Comparison of ENCODE assay signal across 20 mouse cellular contexts in genomic region chr3:25673408-25673807, GRCm38 (mm10).
DNase-seq lines count a peak whose midpoint lies in the region; ATAC-seq and TF ChIP-seq lines count a peak whose summit lies in the region.
"Had no signal": no experiment of that assay in that cellular context is flagged by ENCODE, and none has a peak within 500 bp of the region (broad histone marks: within the 10 kb centered on the region; RNA-seq: fewer than 3 reads in every experiment).

No protein-coding gene starts in this region.

- H3K36me3 ChIP-seq in hindbrain, embryonic 15.5 days, result no peaks in the 10 kb centered on the region
- H3K36me3 ChIP-seq in hindbrain, postnatal 0 days (ENCODE audit: insufficient read depth, low read length), result no peaks in the 10 kb centered on the region
- H3K36me3 ChIP-seq in midbrain, embryonic 12.5 days, result no peaks in the 10 kb centered on the region
- no peaks in the 10 kb centered on the region for H3K36me3 ChIP-seq in midbrain, embryonic 16.5 days (ENCODE audit: control insufficient read depth, insufficient read depth, low read length)
- no peaks in the 10 kb centered on the region for H3K36me3 ChIP-seq in midbrain, embryonic 14.5 days (ENCODE audit: control insufficient read depth, insufficient read depth, low read length)
- H3K36me3 ChIP-seq: embryonic facial prominence, embryonic 10.5 days; embryonic facial prominence, embryonic 12.5 days; forebrain, embryonic 15.5 days had no signal

- no peaks in the 10 kb centered on the region for H3K9me3 ChIP-seq in hindbrain, embryonic 15.5 days
- no peaks in the 10 kb centered on the region for H3K9me3 ChIP-seq in hindbrain, postnatal 0 days (ENCODE audit: low read length)
- H3K9me3 ChIP-seq in midbrain, embryonic 12.5 days, result no peaks in the 10 kb centered on the region
- no peaks in the 10 kb centered on the region for H3K9me3 ChIP-seq in midbrain, embryonic 16.5 days (replicated peaks; ENCODE audit: control insufficient read depth, low read length, poor library complexity, severe bottlenecking)
- H3K9me3 ChIP-seq in midbrain, embryonic 14.5 days (ENCODE audit: control insufficient read depth, low read length), result peaks cover 3% of the 10 kb centered on the region; the same call in 1 of the 2 replicates
- H3K9me3 ChIP-seq: embryonic facial prominence, embryonic 10.5 days; embryonic facial prominence, embryonic 12.5 days; forebrain, embryonic 13.5 days; forebrain, embryonic 15.5 days had no signal

- ATAC-seq in hindbrain, embryonic 15.5 days (ENCODE audit: low FRiP score, low read depth), result no peak
- no peak for ATAC-seq in hindbrain, postnatal 0 days
- 0 out of 2 replicates have a peak, but pooled peaks have one; percentile 45 for ATAC-seq in midbrain, embryonic 12.5 days (ENCODE audit: low FRiP score, low read depth)
- ATAC-seq in midbrain, embryonic 16.5 days, result no peak
- no peak for ATAC-seq in midbrain, embryonic 14.5 days (ENCODE audit: low FRiP score, low TSS enrichment)

- TF ChIP-seq POLR2A in brain, embryonic 14.5 days (IDR thresholded peaks at IDR 0.05; ENCODE audit: borderline replicate concordance, extremely low read depth, insufficient read depth, insufficient read length, poor library complexity, severe bottlenecking), result no peak

- peaks cover 6% of the 10 kb centered on the region; the same call in 1 of the 2 replicates for H3K4me1 ChIP-seq in hindbrain, embryonic 15.5 days (replicated peaks)
- H3K4me1 ChIP-seq in hindbrain, postnatal 0 days (ENCODE audit: insufficient read depth, low read length), result no peaks in the 10 kb centered on the region
- 0 out of 2 replicates have a peak, but pooled peaks cover 7% of the 10 kb centered on the region for H3K4me1 ChIP-seq in midbrain, embryonic 12.5 days
- H3K4me1 ChIP-seq in midbrain, embryonic 16.5 days (ENCODE audit: control insufficient read depth, insufficient read depth, low read length), result 0 out of 2 replicates have a peak, but pooled peaks cover 8% of the 10 kb centered on the region
- 0 out of 2 replicates have a peak, but pooled peaks cover 4% of the 10 kb centered on the region for H3K4me1 ChIP-seq in midbrain, embryonic 14.5 days (ENCODE audit: control insufficient read depth, insufficient read depth, low read length)
- H3K4me1 ChIP-seq: embryonic facial prominence, embryonic 10.5 days; embryonic facial prominence, embryonic 12.5 days had no signal

- WGBS in hindbrain, embryonic 15.5 days, result 43% methylated on average over 5 of the region's 5 CpGs
- 39% methylated on average over 5 of the region's 5 CpGs for whole genome bisulfite sequencing in hindbrain, postnatal 0 days
- WGBS in midbrain, embryonic 12.5 days, result 35% methylated on average over 5 of the region's 5 CpGs
- 28% methylated on average over 5 of the region's 5 CpGs for WGBS in midbrain, embryonic 16.5 days
- 17% methylated on average over 5 of the region's 5 CpGs for WGBS in midbrain, embryonic 14.5 days

- H3K4me3 ChIP-seq in hindbrain, embryonic 15.5 days, result no peak overlapping the region
- no peak overlapping the region for H3K4me3 ChIP-seq in hindbrain, postnatal 0 days (ENCODE audit: low read length)
- no peak overlapping the region for H3K4me3 ChIP-seq in midbrain, embryonic 12.5 days
- no peak overlapping the region for H3K4me3 ChIP-seq in midbrain, embryonic 16.5 days (ENCODE audit: low read depth, low read length)
- H3K4me3 ChIP-seq in midbrain, embryonic 14.5 days (replicated peaks; ENCODE audit: low read depth, low read length), result no peak overlapping the region
- H3K4me3 ChIP-seq: embryonic facial prominence, embryonic 10.5 days; embryonic facial prominence, embryonic 12.5 days; forebrain, embryonic 13.5 days; forebrain, embryonic 15.5 days had no signal

- H3K27me3 ChIP-seq in hindbrain, embryonic 15.5 days, result no peaks in the 10 kb centered on the region
- H3K27me3 ChIP-seq in hindbrain, postnatal 0 days (ENCODE audit: insufficient read depth, low read length), result no peaks in the 10 kb centered on the region
- no peaks in the 10 kb centered on the region for H3K27me3 ChIP-seq in midbrain, embryonic 12.5 days
- no peaks in the 10 kb centered on the region for H3K27me3 ChIP-seq in midbrain, embryonic 16.5 days (ENCODE audit: control insufficient read depth, insufficient read depth, low read depth, low read length)
- no peaks in the 10 kb centered on the region for H3K27me3 ChIP-seq in midbrain, embryonic 14.5 days (ENCODE audit: control insufficient read depth, insufficient read depth, low read length)
- H3K27me3 ChIP-seq: embryonic facial prominence, embryonic 12.5 days; forebrain, embryonic 13.5 days; forebrain, embryonic 15.5 days had no signal

- DNase-seq in hindbrain, postnatal 0 days (ENCODE audit: low spot score), result no peak
- DNase-seq in brain, embryonic 14.5 days (ENCODE audit: low read depth), result peak; percentile 54
- DNase-seq in midbrain, embryonic 14.5 days, result peak; percentile 29
- no peak for DNase-seq in layer of hippocampus, postnatal 25 days (ENCODE audit: extremely low spot score in 1 of 2, low spot score in 1 of 2)
- DNase-seq in kidney, postnatal 4 days, result no peak
- DNase-seq: adrenal gland, adult 2 months; adrenal gland, postnatal 10 days; adrenal gland, postnatal 25 days; cerebellum, adult 11-12 months; cerebellum, adult 2 months; cerebellum, adult 9-10 months; cerebellum, postnatal 10 days; cerebellum, postnatal 25 days had no signal

- no peak for TF ChIP-seq CTCF in hindbrain, postnatal 0 days (IDR thresholded peaks at IDR 0.05; ENCODE audit: low read depth)
- no peak for TF ChIP-seq CTCF in brain, embryonic 14.5 days (IDR thresholded peaks at IDR 0.05; ENCODE audit: borderline replicate concordance, extremely low read depth, insufficient read depth, insufficient read length)

- peak overlapping the region; percentile 55; the same call in 1 of the 2 replicates for H3K27ac ChIP-seq in hindbrain, embryonic 15.5 days (replicated peaks)
- no peak overlapping the region for H3K27ac ChIP-seq in hindbrain, postnatal 0 days
- no peak overlapping the region for H3K27ac ChIP-seq in midbrain, embryonic 12.5 days (replicated peaks)
- no peak overlapping the region for H3K27ac ChIP-seq in midbrain, embryonic 16.5 days (ENCODE audit: low read length)
- no peak overlapping the region for H3K27ac ChIP-seq in midbrain, embryonic 14.5 days (replicated peaks; ENCODE audit: low read depth, low read length)
- H3K27ac ChIP-seq: embryonic facial prominence, embryonic 10.5 days; embryonic facial prominence, embryonic 12.5 days; forebrain, embryonic 13.5 days; forebrain, embryonic 15.5 days had no signal

- H3K4me2 ChIP-seq in hindbrain, embryonic 15.5 days, result no peak overlapping the region
- no peak overlapping the region for H3K4me2 ChIP-seq in hindbrain, postnatal 0 days (ENCODE audit: low read depth, low read length)
- H3K4me2 ChIP-seq in midbrain, embryonic 12.5 days (replicated peaks), result no peak overlapping the region
- H3K4me2 ChIP-seq in midbrain, embryonic 16.5 days (ENCODE audit: low read length), result no peak overlapping the region; the same call in 1 of the 2 replicates
- 0 out of 2 replicates have a peak overlapping the region, but pooled peaks have one; percentile 3 for H3K4me2 ChIP-seq in midbrain, embryonic 14.5 days (ENCODE audit: low read length)
- H3K4me2 ChIP-seq: embryonic facial prominence, embryonic 12.5 days; forebrain, embryonic 13.5 days; forebrain, embryonic 15.5 days had no signal

- H3K9ac ChIP-seq in hindbrain, embryonic 15.5 days, result no peak overlapping the region
- no peak overlapping the region for H3K9ac ChIP-seq in hindbrain, postnatal 0 days (replicated peaks; ENCODE audit: low read length)
- no peak overlapping the region for H3K9ac ChIP-seq in midbrain, embryonic 12.5 days (replicated peaks)
- H3K9ac ChIP-seq in midbrain, embryonic 16.5 days (ENCODE audit: low read depth, low read length), result no peak overlapping the region
- H3K9ac ChIP-seq in midbrain, embryonic 14.5 days (replicated peaks; ENCODE audit: low read length), result no peak overlapping the region
- H3K9ac ChIP-seq: embryonic facial prominence, embryonic 12.5 days; forebrain, embryonic 13.5 days; forebrain, embryonic 15.5 days had no signal

Comparison
In these comparisons a context has a peak if more than half of its experiments do, and no peak if none do; other contexts are left out.
1. DNase-seq: peak in brain, embryonic 14.5 days (single experiment) and midbrain, embryonic 14.5 days (single experiment); none in hindbrain, postnatal 0 days (single experiment), layer of hippocampus, postnatal 25 days (0 of 2) and kidney, postnatal 4 days (0 of 2).